Mouse (Mus musculus): ENCODE data around the gene Npas2. TPM values are rescaled to one million over a fixed set of nuclear protein-coding genes. Genes with fewer than 3 reads are reported as not detected.

Gene Npas2
- polyA plus RNA-seq, 1 experiment from 2014 or later, result 1.2 TPM

DNA sequence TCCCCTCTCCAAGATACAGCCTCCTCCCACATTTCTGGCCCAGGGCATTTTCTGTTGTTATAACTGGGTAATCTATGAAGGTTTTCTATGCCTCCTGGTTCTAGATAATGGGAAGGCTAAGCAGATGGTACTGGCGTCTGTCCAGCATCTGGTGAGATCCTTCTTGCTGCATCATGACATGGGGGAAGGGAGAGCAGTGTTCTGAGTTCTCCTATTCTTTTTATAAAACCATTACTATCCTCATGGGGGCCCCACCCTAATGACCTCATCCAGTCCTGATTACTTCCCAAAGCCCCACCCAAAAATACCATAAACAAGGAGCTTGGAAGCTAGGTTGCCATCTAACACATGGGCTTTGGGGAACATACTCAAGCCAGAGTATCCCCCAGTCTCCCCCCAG, 155.5 kb downstream of the Npas2 start:
- ATAC-seq, result no peak
- Histone ChIP-seq H3K4me1 (ENCODE audit: control insufficient read depth, insufficient read depth, low read depth, low read length) (no peaks in the 10 kb centered on the region), H3K36me3 (ENCODE audit: control insufficient read depth, insufficient read depth, low read length) (no peaks in the 10 kb centered on the region), H3K4me2 (ENCODE audit: low read length) (no peak overlapping the region), H3K9ac (ENCODE audit: low read depth, low read length) (no peak overlapping the region), H3K27ac (ENCODE audit: low read depth, low read length) (no peak overlapping the region), H3K9me3 (ENCODE audit: control insufficient read depth, low read length) (peaks cover 2% of the 10 kb centered on the region; the same call in 1 of the 2 replicates), H3K4me3 (ENCODE audit: low read length) (no peak overlapping the region), H3K27me3 (replicated peaks; ENCODE audit: control insufficient read depth, insufficient read depth, low read length) (no peaks in the 10 kb centered on the region)
- WGBS, result 73% methylated on average over 1 of the region's 1 CpGs

DNA sequence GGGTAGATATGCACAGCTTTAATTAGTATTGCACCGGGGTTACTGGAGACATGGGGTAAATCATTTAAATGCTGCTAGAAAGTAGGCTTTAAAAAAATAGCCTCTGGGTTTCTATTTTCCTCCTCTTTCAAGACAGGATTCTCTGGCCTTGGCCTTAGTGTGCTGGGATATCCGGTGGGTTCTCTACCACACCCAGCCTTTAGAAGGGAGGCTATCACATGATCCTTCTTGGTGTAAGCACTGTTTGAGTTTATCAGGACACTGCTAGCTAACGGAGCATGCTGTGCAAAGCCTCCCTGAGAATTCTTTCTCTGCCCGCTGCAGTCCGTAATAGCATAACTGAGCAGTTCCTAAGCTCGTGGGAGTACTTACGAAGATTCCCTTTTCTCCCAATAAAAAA, 155.9 kb downstream of the Npas2 start:
- no peak overlapping the region for H3K9ac ChIP-seq (ENCODE audit: low read depth, low read length)
- no peak overlapping the region for H3K4me3 ChIP-seq (ENCODE audit: low read length)
- H3K27me3 ChIP-seq (replicated peaks; ENCODE audit: control insufficient read depth, insufficient read depth, low read length), result no peaks in the 10 kb centered on the region
- H3K27ac ChIP-seq (ENCODE audit: low read depth, low read length), result no peak overlapping the region
- ATAC-seq, result no peak
- no peaks in the 10 kb centered on the region for H3K4me1 ChIP-seq (ENCODE audit: control insufficient read depth, insufficient read depth, low read depth, low read length)
- peaks cover 2% of the 10 kb centered on the region; the same call in 1 of the 2 replicates for H3K9me3 ChIP-seq (ENCODE audit: control insufficient read depth, low read length)
- WGBS, result 80% methylated on average over 7 of the region's 7 CpGs
- no peaks in the 10 kb centered on the region for H3K36me3 ChIP-seq (ENCODE audit: control insufficient read depth, insufficient read depth, low read length)
- H3K4me2 ChIP-seq (ENCODE audit: low read length), result no peak overlapping the region

DNA sequence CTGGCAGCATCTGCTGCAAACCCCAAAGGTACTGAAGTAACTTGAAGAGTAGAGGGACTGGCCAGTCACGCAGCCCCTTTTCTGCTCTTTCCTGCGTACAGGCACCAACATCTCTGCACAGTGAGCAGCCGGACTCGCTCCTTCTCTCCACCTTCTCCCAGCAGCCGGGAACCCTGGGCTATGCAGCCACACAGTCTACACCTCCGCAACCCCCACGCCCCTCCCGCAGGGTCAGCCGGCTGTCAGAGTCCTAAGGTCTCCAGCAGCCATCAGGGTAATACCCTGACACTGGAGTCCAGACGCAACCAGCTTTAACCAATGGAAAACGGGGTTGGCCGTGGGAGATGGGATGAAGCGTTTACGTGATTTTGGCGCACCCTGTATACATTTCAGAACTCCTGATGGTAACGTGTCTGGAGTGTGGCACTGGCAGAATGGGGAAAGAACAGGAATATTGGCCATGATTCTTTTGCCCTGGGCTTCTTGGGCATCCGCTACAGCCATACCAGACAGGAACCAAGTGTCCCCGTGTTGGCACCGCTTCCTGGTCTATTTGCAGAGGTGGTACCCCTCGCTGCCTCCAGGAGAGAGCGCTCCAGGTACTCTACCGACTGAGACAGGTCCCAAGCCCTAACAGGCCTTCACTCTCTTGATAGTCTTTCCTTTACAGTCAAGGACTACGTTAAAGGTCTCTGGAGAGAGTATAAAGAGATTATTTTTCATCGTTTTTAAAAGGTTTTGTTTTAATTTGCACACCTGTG, 168.4 kb downstream of the Npas2 start:
- H3K4me1 ChIP-seq (ENCODE audit: control insufficient read depth, insufficient read depth, low read depth, low read length), result peaks cover under 1% of the 10 kb centered on the region
- H3K9ac ChIP-seq (ENCODE audit: low read depth, low read length), result 0 out of 2 replicates have a peak overlapping the region, but pooled peaks have one; percentile 14
- H3K27ac ChIP-seq (ENCODE audit: low read depth, low read length), result no peak overlapping the region
- H3K27me3 ChIP-seq (replicated peaks; ENCODE audit: control insufficient read depth, insufficient read depth, low read length), result no peaks in the 10 kb centered on the region
- WGBS, result 34% methylated on average over 24 of the region's 24 CpGs
- H3K36me3 ChIP-seq (ENCODE audit: control insufficient read depth, insufficient read depth, low read length), result no peaks in the 10 kb centered on the region
- H3K4me3 ChIP-seq (ENCODE audit: low read length), result peak overlapping the region; percentile 20
- ATAC-seq, result no peak
- no peaks in the 10 kb centered on the region for H3K9me3 ChIP-seq (ENCODE audit: control insufficient read depth, low read length)
- peak overlapping the region; percentile 51 for H3K4me2 ChIP-seq (ENCODE audit: low read length)

DNA sequence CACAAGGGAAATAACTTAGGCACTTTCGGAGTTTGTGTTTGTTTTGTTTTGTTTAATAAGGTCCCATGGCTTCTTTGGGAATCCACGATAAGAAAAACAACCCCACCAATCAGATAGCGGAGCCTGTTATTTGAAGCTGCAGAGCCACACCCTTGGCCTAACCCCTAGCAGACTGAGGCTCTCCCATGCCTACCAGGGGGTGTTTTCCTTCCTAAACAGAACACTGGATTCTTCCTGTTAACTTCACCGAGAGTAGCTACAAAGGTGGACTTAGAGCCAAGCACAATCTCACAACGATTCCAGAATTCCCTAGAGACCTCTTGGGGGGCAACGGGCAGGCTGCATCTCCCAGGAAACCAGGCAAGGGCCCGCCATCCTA, 169.0 kb downstream of the Npas2 start:
- H3K4me2 ChIP-seq (ENCODE audit: low read length), result no peak overlapping the region; the same call in 1 of the 2 replicates
- no peaks in the 10 kb centered on the region for H3K9me3 ChIP-seq (ENCODE audit: control insufficient read depth, low read length)

DNA sequence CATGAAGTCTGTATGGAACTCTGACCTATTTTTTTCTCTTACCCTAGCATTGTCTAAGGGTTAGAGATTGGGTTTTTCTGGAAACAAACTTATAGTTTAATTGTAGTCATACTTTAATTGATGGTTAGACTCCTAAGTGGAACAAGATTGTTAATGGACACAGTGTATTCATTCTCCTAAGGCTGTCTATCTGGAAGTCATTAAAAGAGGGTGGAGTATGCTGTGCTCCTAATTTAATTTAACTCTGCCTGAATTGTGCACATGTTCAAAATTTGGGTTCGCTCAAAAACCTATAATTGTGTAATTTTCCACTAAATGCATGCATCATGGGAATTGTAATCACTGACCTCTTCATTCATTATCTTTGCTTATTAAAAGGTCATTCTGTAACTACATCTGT, 172.0 kb downstream of the Npas2 start:
- peaks cover 13% of the 10 kb centered on the region for H3K4me1 ChIP-seq (ENCODE audit: control insufficient read depth, insufficient read depth, low read depth, low read length)
- H3K4me3 ChIP-seq (ENCODE audit: low read length), result no peak overlapping the region
- no peak overlapping the region for H3K27ac ChIP-seq (ENCODE audit: low read depth, low read length)
- no peak overlapping the region for H3K9ac ChIP-seq (ENCODE audit: low read depth, low read length)
- peaks cover 5% of the 10 kb centered on the region; the same call in 1 of the 2 replicates for H3K36me3 ChIP-seq (ENCODE audit: control insufficient read depth, insufficient read depth, low read length)
- H3K9me3 ChIP-seq (ENCODE audit: control insufficient read depth, low read length), result no peaks in the 10 kb centered on the region
- H3K27me3 ChIP-seq (replicated peaks; ENCODE audit: control insufficient read depth, insufficient read depth, low read length), result no peaks in the 10 kb centered on the region
- H3K4me2 ChIP-seq (ENCODE audit: low read length), result no peak overlapping the region
- 69% methylated on average over 1 of the region's 1 CpGs for WGBS
- no peak for ATAC-seq

More for the DNA sequence above, 169.0 kb downstream of the Npas2 start:
- 60% methylated on average over 7 of the region's 7 CpGs for WGBS
- H3K4me3 ChIP-seq (ENCODE audit: low read length), result no peak overlapping the region
- no peaks in the 10 kb centered on the region for H3K27me3 ChIP-seq (replicated peaks; ENCODE audit: control insufficient read depth, insufficient read depth, low read length)
- H3K36me3 ChIP-seq (ENCODE audit: control insufficient read depth, insufficient read depth, low read length), result no peaks in the 10 kb centered on the region
- H3K4me1 ChIP-seq (ENCODE audit: control insufficient read depth, insufficient read depth, low read depth, low read length), result peaks cover 4% of the 10 kb centered on the region
- no peak for ATAC-seq
- H3K9ac ChIP-seq (ENCODE audit: low read depth, low read length), result no peak overlapping the region
- H3K27ac ChIP-seq (ENCODE audit: low read depth, low read length), result no peak overlapping the region

DNA sequence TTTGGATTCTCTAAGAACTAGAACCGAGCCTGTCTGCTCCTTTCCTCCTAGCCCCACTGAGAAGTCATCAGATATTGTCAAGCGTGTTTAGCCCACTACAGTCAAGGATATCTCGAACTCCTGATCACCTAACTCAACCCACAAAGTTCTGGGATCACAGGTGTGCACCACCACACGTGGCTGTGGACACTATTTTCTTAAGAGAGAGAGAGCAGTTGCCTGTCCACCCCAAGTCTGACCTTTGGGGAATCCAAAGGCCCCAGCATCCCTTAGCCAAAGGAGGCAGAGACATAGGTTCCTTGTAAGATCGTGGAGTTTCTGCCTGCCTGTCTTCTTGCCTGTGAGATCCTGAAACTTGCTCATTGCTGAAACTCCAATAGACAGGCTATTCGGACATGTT, 173.5 kb downstream of the Npas2 start:
- H3K27ac ChIP-seq (ENCODE audit: low read depth, low read length), result peak overlapping the region; percentile 72
- no peaks in the 10 kb centered on the region for H3K9me3 ChIP-seq (ENCODE audit: control insufficient read depth, low read length)
- H3K4me3 ChIP-seq (ENCODE audit: low read length), result peak overlapping the region; percentile 83
- H3K27me3 ChIP-seq (replicated peaks; ENCODE audit: control insufficient read depth, insufficient read depth, low read length), result no peaks in the 10 kb centered on the region
- ATAC-seq, result peak; percentile 9
- H3K36me3 ChIP-seq (ENCODE audit: control insufficient read depth, insufficient read depth, low read length), result peaks cover 16% of the 10 kb centered on the region
- peak overlapping the region; percentile 79 for H3K4me2 ChIP-seq (ENCODE audit: low read length)
- H3K4me1 ChIP-seq (ENCODE audit: control insufficient read depth, insufficient read depth, low read depth, low read length), result peaks cover 13% of the 10 kb centered on the region
- WGBS, result 22% methylated on average over 6 of the region's 6 CpGs
- peak overlapping the region; percentile 67 for H3K9ac ChIP-seq (ENCODE audit: low read depth, low read length)

DNA sequence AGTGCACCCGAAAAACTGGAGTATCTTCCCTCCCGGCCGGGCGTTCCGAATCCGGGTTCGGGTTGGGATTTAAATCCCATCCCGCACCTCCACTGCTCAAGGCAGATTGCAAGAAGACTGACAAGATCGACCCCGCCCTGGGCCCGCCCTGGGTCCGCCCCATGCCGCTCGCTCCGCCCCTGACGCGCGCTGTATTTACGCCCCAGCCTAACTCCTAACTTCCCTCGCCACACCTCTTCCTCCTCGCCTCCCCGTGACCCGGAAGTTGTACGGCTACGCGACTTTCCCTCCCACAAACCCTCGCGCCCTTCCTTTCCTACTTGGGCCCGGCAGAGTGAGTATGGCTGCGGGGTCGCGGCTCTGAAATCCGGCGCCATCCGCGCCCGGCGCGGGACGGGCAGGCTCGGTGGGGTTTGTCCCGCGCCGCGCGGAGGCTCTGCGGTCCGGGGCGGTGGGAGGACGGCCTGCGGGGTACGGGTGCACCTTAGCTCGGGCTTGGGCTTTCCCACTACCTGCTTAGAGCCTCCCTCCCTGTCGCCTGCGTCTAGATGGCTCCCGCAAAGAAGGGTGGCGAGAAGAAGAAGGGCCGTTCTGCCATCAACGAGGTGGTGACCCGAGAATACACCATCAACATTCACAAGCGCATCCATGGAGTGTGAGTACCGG, 174.2 kb downstream of the Npas2 start, which contains the start of gene Rpl31:
Gene Rpl31 (plus strand): TSS at position 242 of the 666 bp plus-strand sequence.
- Histone ChIP-seq H3K4me1 (ENCODE audit: control insufficient read depth, insufficient read depth, low read depth, low read length) (peaks cover 13% of the 10 kb centered on the region), H3K4me2 (ENCODE audit: low read length) (peak within 1 kb of the TSS; percentile 79), H3K27ac (ENCODE audit: low read depth, low read length) (peak within 1 kb of the TSS; percentile 90), H3K9me3 (ENCODE audit: control insufficient read depth, low read length) (no peaks in the 10 kb centered on the region), H3K9ac (ENCODE audit: low read depth, low read length) (peak within 1 kb of the TSS; percentile 93), H3K4me3 (ENCODE audit: low read length) (peak within 1 kb of the TSS; percentile 83), H3K27me3 (replicated peaks; ENCODE audit: control insufficient read depth, insufficient read depth, low read length) (no peaks in the 10 kb centered on the region), H3K36me3 (ENCODE audit: control insufficient read depth, insufficient read depth, low read length) (peaks cover 20% of the 10 kb centered on the region)
- under 1% methylated on average over 62 of the region's 62 CpGs for WGBS
- peak; percentile 99 for ATAC-seq

DNA sequence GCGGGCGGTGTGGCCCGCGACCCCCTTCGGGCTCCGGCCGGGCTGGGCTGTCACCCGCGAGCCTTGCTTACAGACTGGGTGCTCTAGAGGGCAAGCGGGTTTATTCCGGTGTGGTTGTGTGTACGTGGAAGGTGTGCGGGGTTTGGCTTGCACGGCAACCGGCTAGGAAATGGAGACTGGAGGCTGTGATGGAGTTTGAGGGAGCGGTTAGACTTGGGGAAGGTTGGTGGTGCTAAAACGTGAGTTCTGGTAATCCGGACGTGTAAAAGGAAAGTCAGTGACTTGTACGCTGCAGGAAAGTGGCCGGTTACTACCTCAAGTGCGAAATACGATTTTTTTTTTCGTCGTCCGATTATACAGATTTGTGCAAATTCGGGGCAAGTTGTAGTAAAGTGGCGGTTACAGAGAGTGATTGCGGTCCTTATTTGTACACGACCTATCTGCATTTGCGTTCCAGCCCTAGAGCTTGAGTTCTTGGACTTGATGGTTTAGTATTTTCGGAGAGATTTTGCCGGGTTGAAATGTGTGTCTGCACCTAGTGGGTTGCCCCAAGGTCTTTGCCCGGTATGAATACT, 174.8 kb downstream of the Npas2 start:
- H3K27me3 ChIP-seq (replicated peaks; ENCODE audit: control insufficient read depth, insufficient read depth, low read length), result no peaks in the 10 kb centered on the region
- peak overlapping the region; percentile 90 for H3K27ac ChIP-seq (ENCODE audit: low read depth, low read length)
- no peaks in the 10 kb centered on the region for H3K9me3 ChIP-seq (ENCODE audit: control insufficient read depth, low read length)
- H3K4me2 ChIP-seq (ENCODE audit: low read length), result peak overlapping the region; percentile 75
- H3K4me1 ChIP-seq (ENCODE audit: control insufficient read depth, insufficient read depth, low read depth, low read length), result peaks cover 13% of the 10 kb centered on the region
- ATAC-seq, result peak; percentile 31
- H3K4me3 ChIP-seq (ENCODE audit: low read length), result peak overlapping the region; percentile 83
- under 1% methylated on average over 34 of the region's 34 CpGs for WGBS
- H3K36me3 ChIP-seq (ENCODE audit: control insufficient read depth, insufficient read depth, low read length), result peaks cover 24% of the 10 kb centered on the region
- H3K9ac ChIP-seq (ENCODE audit: low read depth, low read length), result peak overlapping the region; percentile 93

DNA sequence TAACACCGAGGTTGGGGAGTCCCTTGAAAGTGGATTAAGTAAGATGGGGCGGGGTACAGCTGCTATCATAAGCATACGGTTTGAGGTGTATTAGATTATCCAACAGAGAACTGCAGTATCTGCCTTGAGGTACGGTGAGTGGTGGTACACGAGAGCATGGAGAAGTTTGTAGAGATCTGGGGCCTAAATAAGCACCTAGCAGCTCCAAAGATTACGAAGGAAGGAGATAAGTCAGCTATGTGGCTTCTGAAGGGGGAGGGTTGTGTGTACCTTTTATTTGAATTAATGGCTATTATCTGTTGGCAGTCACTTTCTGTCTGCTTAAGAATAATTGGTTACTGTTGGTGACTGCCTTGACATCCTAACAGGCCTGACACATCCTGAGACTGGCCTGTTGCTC, 176.9 kb downstream of the Npas2 start:
- Histone ChIP-seq H3K4me3 (ENCODE audit: low read length) (no peak overlapping the region), H3K27ac (ENCODE audit: low read depth, low read length) (no peak overlapping the region), H3K9ac (ENCODE audit: low read depth, low read length) (no peak overlapping the region), H3K4me1 (ENCODE audit: control insufficient read depth, insufficient read depth, low read depth, low read length) (peaks cover 13% of the 10 kb centered on the region), H3K27me3 (replicated peaks; ENCODE audit: control insufficient read depth, insufficient read depth, low read length) (no peaks in the 10 kb centered on the region), H3K4me2 (ENCODE audit: low read length) (no peak overlapping the region), H3K9me3 (ENCODE audit: control insufficient read depth, low read length) (no peaks in the 10 kb centered on the region), H3K36me3 (ENCODE audit: control insufficient read depth, insufficient read depth, low read length) (peaks cover 24% of the 10 kb centered on the region)
- no peak for ATAC-seq
- 95% methylated on average over 6 of the region's 6 CpGs for WGBS

Data from hindbrain, embryonic 16.5 days (tissue).